Mouse (Mus musculus) brain, embryonic 14.5 days (tissue): ENCODE results near the gene Gm29776. TPM values are rescaled to one million over a fixed set of nuclear protein-coding genes. Genes with fewer than 3 reads are reported as not detected.

Source experiments
- DNase-seq: peaks from one replicate; pipeline ENCODE4 v3.0.0-alpha.2; 2011; ENCODE audit warnings: low read depth
- CTCF ChIP-seq: fragments of 200-500 bp; IDR thresholded peaks from 2 replicates; pipeline ENCODE4 v1.5.1; 2012; ENCODE audit warnings: inconsistent platforms, mild to moderate bottlenecking, moderate library complexity, borderline replicate concordance; ENCODE audit not compliant: insufficient read depth, insufficient read length; ENCODE audit errors: extremely low read depth
- POLR2A ChIP-seq: fragments of 200-500 bp; IDR thresholded peaks from 2 replicates; pipeline ENCODE4 v1.6.1; 2012; ENCODE audit warnings: mild to moderate bottlenecking, inconsistent platforms, borderline replicate concordance; ENCODE audit not compliant: poor library complexity, insufficient read depth, insufficient read length, severe bottlenecking; ENCODE audit errors: extremely low read depth
- polyA plus RNA-seq: library from polyadenylated mRNA; depleted of rRNA; stranded (reverse); fragments of >200 nt; gene quantifications from 2 replicates; pipeline ENCODE4 v1.2.3, GENCODE M21; 2012; rRNA removed

Gene Gm29776
- 0.05 and 0.14 TPM in 2 replicates for polyA plus RNA-seq

GRCm38 (mm10) chr14:54698733-54699132, at the start of gene Gm29776:
Gene Gm29776 (minus strand): TSS chr14:54698833.
- TF ChIP-seq CTCF = no peak
- TF ChIP-seq POLR2A = no peak
- DNase-seq = no peak

GRCm38 (mm10) chr14:54746038-54746437, 47.4 kb upstream of the Gm29776 start:
- TF ChIP-seq CTCF (no peak), POLR2A (no peak)
- DNase-seq = no peak

GRCm38 (mm10) chr14:54744473-54744872, 45.8 kb upstream of the Gm29776 start:
- TF ChIP-seq POLR2A = no peak
- DNase-seq = no peak

GRCm38 (mm10) chr14:54742375-54742774, 43.7 kb upstream of the Gm29776 start:
- no peak for DNase-seq
- no peak for TF ChIP-seq POLR2A
- TF ChIP-seq CTCF = no peak

GRCm38 (mm10) chr14:54741721-54742120, 43.1 kb upstream of the Gm29776 start:
- no peak for TF ChIP-seq CTCF
- TF ChIP-seq POLR2A = no peak
- DNase-seq = no peak

GRCm38 (mm10) chr14:54737634-54738033, 39.0 kb upstream of the Gm29776 start:
- TF ChIP-seq POLR2A (no peak), CTCF (no peak)
- DNase-seq = no peak

- DNase-seq = peak; percentile 73
- no peak for TF ChIP-seq CTCF
- TF ChIP-seq POLR2A = no peak
These were observed 38.2 kb upstream of the Gm29776 start for GRCm38 (mm10) chr14:54736555-54737552.

- no peak for TF ChIP-seq CTCF
- no peak for DNase-seq
These were observed 36.6 kb upstream of the Gm29776 start for GRCm38 (mm10) chr14:54735221-54735620.

GRCm38 (mm10) chr14:54734004-54734403, 35.4 kb upstream of the Gm29776 start:
- DNase-seq = no peak
- no peak for TF ChIP-seq CTCF
- no peak for TF ChIP-seq POLR2A

- no peak for TF ChIP-seq POLR2A
- no peak for TF ChIP-seq CTCF
- no peak for DNase-seq
These were observed 33.6 kb upstream of the Gm29776 start for GRCm38 (mm10) chr14:54732206-54732605.

GRCm38 (mm10) chr14:54730305-54730704, 31.7 kb upstream of the Gm29776 start:
- no peak for TF ChIP-seq CTCF
- TF ChIP-seq POLR2A = no peak
- peak; percentile 41 for DNase-seq

GRCm38 (mm10) chr14:54728823-54729653, 30.4 kb upstream of the Gm29776 start:
- DNase-seq = peak; percentile 35
- TF ChIP-seq POLR2A (no peak), CTCF (no peak)

GRCm38 (mm10) chr14:54727565-54727964, 28.9 kb upstream of the Gm29776 start:
- TF ChIP-seq CTCF = no peak
- no peak for TF ChIP-seq POLR2A
- no peak for DNase-seq
